Mouse (Mus musculus) CD4-positive, CD25-positive, alpha-beta regulatory T cell (primary cell): ENCODE data around the gene Mxd1. TPM values are rescaled to one million over a fixed set of nuclear protein-coding genes. Genes with fewer than 3 reads are reported as not detected.

Experiments
- polyA plus RNA-seq: library from polyadenylated mRNA; unstranded; fragments of 100-300 nt; shearing (Covaris generic); gene quantifications from one replicate; pipeline ENCODE4 v1.2.1, GENCODE M21; 2017

Mxd1 gene
- polyA plus RNA-seq: 101 TPM

GRCm38 (mm10) chr6:86668580-86669239 lies at the start of gene Mxd1:
Gene Mxd1, minus strand, starts transcription at chr6:86669161.

DNA sequence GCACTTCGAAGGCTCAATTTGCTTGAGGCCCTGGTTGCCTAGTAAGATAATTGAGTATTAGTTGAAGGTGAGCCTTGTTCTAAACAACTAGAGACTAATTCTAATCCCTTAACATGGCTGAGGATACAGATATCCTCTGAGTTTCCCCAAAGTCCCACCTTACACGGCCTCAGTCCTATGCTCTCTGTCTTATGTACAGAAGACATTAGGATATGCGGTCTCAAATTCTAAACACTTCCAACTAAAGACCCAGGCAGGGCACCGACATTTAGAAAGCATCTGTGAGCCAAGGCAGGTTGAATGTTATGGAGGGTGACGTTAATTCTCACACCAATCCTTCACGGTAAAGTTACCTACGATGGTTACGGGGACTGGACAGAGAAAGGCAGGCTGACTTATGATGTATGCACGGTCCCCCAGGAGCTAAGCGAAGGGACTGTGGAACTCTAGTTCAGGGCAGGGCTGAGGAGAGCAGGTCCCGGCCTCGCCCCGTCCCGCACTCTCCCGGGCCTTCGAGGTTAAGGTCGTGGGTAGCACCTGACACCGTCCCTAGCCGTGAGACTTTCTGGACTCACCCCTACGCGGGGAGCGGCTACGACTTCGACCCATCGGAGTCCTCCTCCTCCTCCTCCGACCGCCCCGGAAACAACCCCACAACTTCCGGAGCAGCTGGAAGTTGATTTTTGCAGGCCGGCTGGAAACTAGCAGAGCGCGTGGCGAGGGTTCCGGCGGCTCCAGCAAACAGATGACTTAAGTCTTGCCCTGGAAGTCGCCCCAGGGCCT lies 15.1 kb upstream of the Mxd1 start, which contains the start of gene Snrnp27:
Snrnp27 (minus strand) TSS at position 651 of the 783 bp plus-strand sequence.

GRCm38 (mm10) chr6:86627946-86628345 lies 41.0 kb downstream of the Mxd1 start, which contains the start of gene Asprv1:
Gene Asprv1, plus strand, starts transcription at chr6:86628164.

Other genes starting within 250 kb of the Mxd1 start
- gene Gm44790, start 242.5 kb downstream of the Mxd1 start, polyA plus RNA-seq: not detected
- 50.6 TPM for gene C87436, start 230.8 kb downstream of the Mxd1 start, polyA plus RNA-seq
- 362 TPM for gene Pcbp1, start 142.8 kb downstream of the Mxd1 start, polyA plus RNA-seq
- 0.11 TPM for gene Asprv1, start 41.0 kb downstream of the Mxd1 start, polyA plus RNA-seq
- 80.5 TPM for gene Snrnp27, start 15.4 kb upstream of the Mxd1 start, polyA plus RNA-seq
- 70.4 TPM for gene Gmcl1, start 64.2 kb upstream of the Mxd1 start, polyA plus RNA-seq
- 14.0 TPM for gene Anxa4, start 124.4 kb upstream of the Mxd1 start, polyA plus RNA-seq
- 75.2 TPM for gene Aak1, start 180.4 kb upstream of the Mxd1 start, polyA plus RNA-seq